Mouse (Mus musculus) ovary, adult 18-20 months (tissue): ENCODE measurements around the gene Ube2d2b.

Experiments used
- DNase-seq: peaks from one replicate; pipeline ENCODE4 v3.0.0; 2022; ENCODE audit warnings: low spot score, mixed read lengths

The Ube2d2b gene

GRCm38 (mm10) chr5:107855546-107855945, 25.6 kb downstream of the Ube2d2b start:
- DNase-seq: no peak

GRCm38 (mm10) chr5:107858963-107859362, 29.1 kb downstream of the Ube2d2b start:
- no peak for DNase-seq

GRCm38 (mm10) chr5:107863971-107864370, 34.1 kb downstream of the Ube2d2b start:
- DNase-seq: no peak

GRCm38 (mm10) chr5:107866127-107867126, 36.5 kb downstream of the Ube2d2b start:
- peak; percentile 3 for DNase-seq

GRCm38 (mm10) chr5:107867970-107868904, 38.3 kb downstream of the Ube2d2b start:
- DNase-seq: peak; percentile 41

GRCm38 (mm10) chr5:107868905-107869424, 39.1 kb downstream of the Ube2d2b start:
- peak; percentile 95 for DNase-seq

GRCm38 (mm10) chr5:107869701-107870100, 39.8 kb downstream of the Ube2d2b start:
- DNase-seq: no peak

GRCm38 (mm10) chr5:107873330-107873729, 43.4 kb downstream of the Ube2d2b start:
- no peak for DNase-seq

GRCm38 (mm10) chr5:107873886-107874302, 44.0 kb downstream of the Ube2d2b start:
- DNase-seq: no peak

- DNase-seq: no peak
These were observed 44.8 kb downstream of the Ube2d2b start, which contains the start of gene Evi5 for GRCm38 (mm10) chr5:107874561-107875260. TSS of gene Evi5 (minus strand) at chr5:107875107.

GRCm38 (mm10) chr5:107875261-107875611, 45.3 kb downstream of the Ube2d2b start:
- no peak for DNase-seq

GRCm38 (mm10) chr5:107877053-107877452, 47.2 kb downstream of the Ube2d2b start:
- DNase-seq: no peak

- no peak for DNase-seq
These were observed 50.8 kb downstream of the Ube2d2b start for GRCm38 (mm10) chr5:107880710-107881109.
